Mouse (Mus musculus) CH12.LX (cell line): Measurements from ENCODE around the gene Fscn1. TPM values are rescaled to one million over a fixed set of nuclear protein-coding genes. Genes with fewer than 3 reads are reported as not detected.

ENCODE experiments used
- DNase-seq: peaks from one replicate; pipeline ENCODE4 v3.0.0-alpha.2; 2013; ENCODE audit errors: extremely low read depth
- H3K27ac ChIP-seq: 2 replicates; pipeline ENCODE4 v1.5.1; 2012; ENCODE audit warnings: low read depth, mild to moderate bottlenecking, control low read depth, moderate library complexity; ENCODE audit not compliant: insufficient read depth
- H3K27me3 ChIP-seq: replicated peaks from 2 replicates; pipeline ENCODE3; 2012; ENCODE audit warnings: inconsistent platforms
- H3K36me3 ChIP-seq, 2 experiments: replicated peaks in 1 of 2; 2 replicates each; pipeline versions ENCODE3 to v1.6.1; 2012; ENCODE audit warnings: inconsistent platforms in 1 of 2, low read length in 1 of 2, mild to moderate bottlenecking in 1 of 2, mixed read lengths in 1 of 2, moderate library complexity in 1 of 2; ENCODE audit not compliant: control insufficient read depth in 1 of 2, insufficient read depth in 1 of 2
- H3K4me1 ChIP-seq, 2 experiments: 2 replicates each; pipeline ENCODE4 v1.6.1; 2012; ENCODE audit warnings: inconsistent platforms in 1 of 2, moderate library complexity in 1 of 2; ENCODE audit not compliant: insufficient read depth in 2 of 2, control insufficient read depth in 1 of 2
- H3K4me2 ChIP-seq: 2 replicates; pipeline ENCODE4 v1.6.1; 2012; ENCODE audit warnings: low read depth, mild to moderate bottlenecking, control low read depth; ENCODE audit not compliant: poor library complexity, insufficient read depth, severe bottlenecking
- H3K4me3 ChIP-seq, 3 experiments: fragments of 150-350 bp in 1 of 3; sonication (generic) in 1 of 3; replicated peaks in 1 of 3; 2 replicates each; pipeline versions ENCODE3 to v1.5.1; 2011 to 2012; ENCODE audit warnings: low read depth in 2 of 3, low read length in 2 of 3, mild to moderate bottlenecking in 2 of 3, moderate library complexity in 2 of 3, control low read depth in 1 of 3, improper control_type of control experiment in 1 of 3, inconsistent platforms in 1 of 3, mixed read lengths in 1 of 3; ENCODE audit not compliant: poor library complexity in 1 of 3
- H3K79me2 ChIP-seq: replicated peaks from 2 replicates; pipeline ENCODE4 v1.6.1; 2012; ENCODE audit warnings: mild to moderate bottlenecking, moderate library complexity; ENCODE audit not compliant: control insufficient read depth, poor library complexity, insufficient read depth, severe bottlenecking; ENCODE audit errors: extremely low read depth
- H3K9ac ChIP-seq: 2 replicates; pipeline ENCODE4 v1.6.1; 2012; ENCODE audit warnings: low read depth, mild to moderate bottlenecking, control low read depth, moderate library complexity; ENCODE audit not compliant: insufficient read depth
- H3K9me3 ChIP-seq: replicated peaks from 2 replicates; pipeline ENCODE3; 2012; ENCODE audit warnings: low read length, inconsistent platforms, mixed read lengths
- BHLHE40 ChIP-seq: IDR thresholded peaks from 2 replicates; pipeline ENCODE4 v1.6.1; 2011; ENCODE audit warnings: mild to moderate bottlenecking, low read depth, low read length, improper control_type of control experiment
- CHD1 ChIP-seq: IDR thresholded peaks from 2 replicates; pipeline ENCODE4 v1.6.1; 2012; ENCODE audit warnings: low read depth, low read length, improper control_type of control experiment, inconsistent platforms
- CHD2 ChIP-seq: IDR thresholded peaks from 2 replicates; pipeline ENCODE4 v1.6.1; 2011; ENCODE audit warnings: low read length, improper control_type of control experiment
- CTCF ChIP-seq, 2 experiments: IDR thresholded peaks in 1 of 2; conservative IDR thresholded peaks in 1 of 2; 2 replicates each; pipeline ENCODE4 v1.5.1; 2011 to 2012; ENCODE audit warnings: low read depth in 2 of 2, low read length in 2 of 2, improper control_type of control experiment in 1 of 2, inconsistent platforms in 1 of 2, mild to moderate bottlenecking in 1 of 2, moderate library complexity in 1 of 2
- E2F4 ChIP-seq: IDR thresholded peaks from 2 replicates; pipeline ENCODE4 v1.6.1; 2011; ENCODE audit warnings: low read depth, low read length, improper control_type of control experiment; ENCODE audit not compliant: insufficient replicate concordance
- ELF1 ChIP-seq: IDR thresholded peaks from 2 replicates; pipeline ENCODE4 v1.6.1; 2014; ENCODE audit warnings: low read depth, mild to moderate bottlenecking, inconsistent platforms, low read length, improper control_type of control experiment
- EP300 ChIP-seq: IDR thresholded peaks from 2 replicates; pipeline ENCODE4 v1.6.1; 2011; ENCODE audit warnings: low read length, improper control_type of control experiment
- ETS1 ChIP-seq: conservative IDR thresholded peaks from 2 replicates; pipeline ENCODE4 v1.6.1; 2012; ENCODE audit warnings: low read depth, mild to moderate bottlenecking, inconsistent platforms, low read length, improper control_type of control experiment, moderate library complexity
- GABPA ChIP-seq: IDR thresholded peaks from 2 replicates; pipeline ENCODE4 v1.6.1; 2012; ENCODE audit warnings: low read depth, low read length, improper control_type of control experiment, inconsistent platforms; ENCODE audit not compliant: insufficient replicate concordance
- HCFC1 ChIP-seq: IDR thresholded peaks from 2 replicates; pipeline ENCODE4 v1.6.1; 2012; ENCODE audit warnings: low read depth, mild to moderate bottlenecking, inconsistent platforms, low read length, improper control_type of control experiment
- IRF4 ChIP-seq: IDR thresholded peaks from 2 replicates; pipeline ENCODE4 v1.6.1; 2014; ENCODE audit warnings: low read depth, mild to moderate bottlenecking, inconsistent platforms, low read length, improper control_type of control experiment
- JUN ChIP-seq: IDR thresholded peaks from 2 replicates; pipeline ENCODE4 v1.6.1; 2011; ENCODE audit warnings: low read depth, mild to moderate bottlenecking, low read length, improper control_type of control experiment, moderate library complexity; ENCODE audit not compliant: insufficient read depth
- JUND ChIP-seq: conservative IDR thresholded peaks from 2 replicates; pipeline ENCODE4 v1.6.1; 2011; ENCODE audit warnings: low read depth, low read length, improper control_type of control experiment
- KAT2A ChIP-seq: IDR thresholded peaks from 2 replicates; pipeline ENCODE4 v1.6.1; 2012; ENCODE audit warnings: low read length, improper control_type of control experiment, inconsistent platforms; ENCODE audit not compliant: insufficient replicate concordance
- MAFK ChIP-seq: IDR thresholded peaks from 2 replicates; pipeline ENCODE4 v1.6.1; 2011; ENCODE audit warnings: low read length, improper control_type of control experiment; ENCODE audit not compliant: insufficient replicate concordance
- MAX ChIP-seq: IDR thresholded peaks from 2 replicates; pipeline ENCODE4 v1.6.1; 2011; ENCODE audit warnings: low read length, improper control_type of control experiment
- MAZ ChIP-seq: IDR thresholded peaks from 2 replicates; pipeline ENCODE4 v1.6.1; 2012; ENCODE audit warnings: low read depth, mild to moderate bottlenecking, inconsistent platforms, low read length, improper control_type of control experiment, moderate library complexity
- MEF2A ChIP-seq: IDR thresholded peaks from 2 replicates; pipeline ENCODE4 v1.6.1; 2014; ENCODE audit warnings: low read depth, mild to moderate bottlenecking, inconsistent platforms, low read length, improper control_type of control experiment, borderline replicate concordance
- MXI1 ChIP-seq: IDR thresholded peaks from 2 replicates; pipeline ENCODE4 v1.6.1; 2011; ENCODE audit warnings: mild to moderate bottlenecking, low read depth, low read length, improper control_type of control experiment
- MYC ChIP-seq: IDR thresholded peaks from 2 replicates; pipeline ENCODE4 v1.6.1; 2011; ENCODE audit warnings: low read depth, mild to moderate bottlenecking, improper control_type of control experiment, low read length
- NELFE ChIP-seq: IDR thresholded peaks from 2 replicates; pipeline ENCODE4 v1.6.1; 2011; ENCODE audit warnings: low read depth, low read length, improper control_type of control experiment
- NRF1 ChIP-seq: IDR thresholded peaks from 2 replicates; pipeline ENCODE4 v1.6.1; 2014; ENCODE audit warnings: low read depth, mild to moderate bottlenecking, inconsistent platforms, low read length, improper control_type of control experiment, moderate library complexity
- PAX5 ChIP-seq: IDR thresholded peaks from 2 replicates; pipeline ENCODE4 v1.6.1; 2012; ENCODE audit warnings: low read length, inconsistent platforms, mixed read lengths
- POLR2A ChIP-seq: IDR thresholded peaks from 2 replicates; pipeline ENCODE4 v1.6.1; 2011; ENCODE audit warnings: low read depth, mild to moderate bottlenecking, improper control_type of control experiment, low read length
- POLR2AphosphoS2 ChIP-seq: IDR thresholded peaks from 2 replicates; pipeline ENCODE4 v1.6.1; 2011; ENCODE audit warnings: low read depth, low read length, improper control_type of control experiment
- RAD21 ChIP-seq: IDR thresholded peaks from 2 replicates; pipeline ENCODE4 v1.6.1; 2011; ENCODE audit warnings: low read depth, mild to moderate bottlenecking, low read length, improper control_type of control experiment, moderate library complexity
- RCOR1 ChIP-seq: conservative IDR thresholded peaks from 2 replicates; pipeline ENCODE4 v1.6.1; 2012; ENCODE audit warnings: low read depth, mild to moderate bottlenecking, inconsistent platforms, low read length, improper control_type of control experiment
- SMC3 ChIP-seq: IDR thresholded peaks from 2 replicates; pipeline ENCODE4 v1.6.1; 2011; ENCODE audit warnings: low read depth, low read length, improper control_type of control experiment
- TBP ChIP-seq: conservative IDR thresholded peaks from 2 replicates; pipeline ENCODE4 v1.6.1; 2011; ENCODE audit warnings: low read depth, low read length, improper control_type of control experiment
- TCF12 ChIP-seq: IDR thresholded peaks from 2 replicates; pipeline ENCODE4 v1.6.1; 2014; ENCODE audit warnings: low read depth, mild to moderate bottlenecking, inconsistent platforms, low read length, improper control_type of control experiment
- UBTF ChIP-seq: IDR thresholded peaks from 2 replicates; pipeline ENCODE4 v1.6.1; 2012; ENCODE audit warnings: low read depth, mild to moderate bottlenecking, inconsistent platforms, low read length, improper control_type of control experiment, moderate library complexity
- USF1 ChIP-seq: IDR thresholded peaks from 2 replicates; pipeline ENCODE4 v1.6.1; 2014; ENCODE audit warnings: low read depth, mild to moderate bottlenecking, inconsistent platforms, low read length, improper control_type of control experiment
- USF2 ChIP-seq: conservative IDR thresholded peaks from 2 replicates; pipeline ENCODE4 v1.6.1; 2011; ENCODE audit warnings: low read depth, low read length, improper control_type of control experiment
- ZC3H11A ChIP-seq: IDR thresholded peaks from 2 replicates; pipeline ENCODE4 v1.6.1; 2012; ENCODE audit warnings: low read depth, mild to moderate bottlenecking, inconsistent platforms, low read length, improper control_type of control experiment
- ZKSCAN1 ChIP-seq: IDR thresholded peaks from 2 replicates; pipeline ENCODE4 v1.6.1; 2012; ENCODE audit warnings: low read depth, inconsistent platforms, low read length, improper control_type of control experiment, borderline replicate concordance
- ZMIZ1 ChIP-seq: IDR thresholded peaks from 2 replicates; pipeline ENCODE4 v1.6.1; 2012; ENCODE audit warnings: low read depth, mild to moderate bottlenecking, inconsistent platforms, low read length, improper control_type of control experiment
- dilution Hi-C: fragments of 300-500 bp; cut with MboI; formaldehyde crosslinking; loops from 2 replicates; pipeline ENCODE4 v1.14.3; 2020; ENCODE audit warnings: low sequenced_read_pairs; ENCODE audit not compliant: extremely low pct_unique_long_range_greater_than_20kb, extremely low pct_ligation_motif_present
- in situ Hi-C: fragments of 300-500 bp; cut with MboI; formaldehyde crosslinking; loops from 3 replicates; pipeline ENCODE4 v1.14.3; 2019; ENCODE audit warnings: low sequenced_read_pairs, low pct_ligation_motif_present, low pct_unique_long_range_greater_than_20kb, mixed read lengths
- polyA plus RNA-seq: library from polyadenylated mRNA; unstranded; fragments of >175 nt; gene quantifications from 2 replicates; pipeline ENCODE4 v1.2.1, GENCODE M21; 2012; ENCODE audit warnings: low read depth; ENCODE audit not compliant: insufficient read length
- total RNA-seq, 2 experiments: library from RNA; depleted of rRNA; stranded (reverse); fragments of 300-350 nt in 1 of 2; fragments of >200 nt in 1 of 2; gene quantifications; 2 replicates each; pipeline ENCODE4 v1.2.3; 2012 to 2014

The Fscn1 gene
- total and polyA plus RNA-seq, 3 experiments = 19.7 to 75.7 (median 65.3) TPM

- no peak for TF ChIP-seq JUND
- TF ChIP-seq CHD2 = no peak
- no peak for TF ChIP-seq MAX
- no peak for TF ChIP-seq MXI1
Observed at GRCm38 (mm10) chr5:142935642-142936335, 24.4 kb upstream of the Fscn1 start (continued).

GRCm38 (mm10) chr5:142936336-142936719 is 23.8 kb upstream of the Fscn1 start:
- dilution Hi-C loops (no loop called here), in situ Hi-C loops (loop anchor here (5.0 to 25.0 kb wide), 2 partner anchors 101 to 351 kb away; partner anchors contain the start of gene Zfp853)
- H3K4me2 ChIP-seq = peak overlapping the region; percentile 58
- H3K79me2 ChIP-seq = no peaks in the 10 kb centered on the region
- no peaks in the 10 kb centered on the region for H3K36me3 ChIP-seq
- H3K4me1 ChIP-seq = peaks cover 6 to 31% of the 10 kb centered on the region in 2 experiments
- H3K4me3 ChIP-seq = peak overlapping the region in 2 of 3 experiments; percentile 11 to 28
- no peaks in the 10 kb centered on the region for H3K27me3 ChIP-seq
- H3K9me3 ChIP-seq = peaks cover 5% of the 10 kb centered on the region
- H3K27ac ChIP-seq = no peak overlapping the region
- peak; percentile 70 for DNase-seq
- H3K9ac ChIP-seq = 0 out of 2 replicates have a peak overlapping the region, but pooled peaks have one; percentile 12
- TF ChIP-seq PAX5 (no peak), CHD1 (no peak), RAD21 (peak; percentile 96), E2F4 (no peak), MEF2A (peak; percentile 70; the same call in 1 of the 2 replicates), CTCF (conservative IDR thresholded peaks at IDR 0.05 in 1 of 2, IDR thresholded peaks at IDR 0.05 in 1 of 2; ENCODE audit: low read depth in 2 of 2, low read length in 2 of 2) (peak; percentile 56 to 96), JUND (no peak), POLR2AphosphoS2 (no peak), USF1 (no peak), GABPA (no peak), MAX (no peak), TCF12 (0 out of 2 replicates have a peak, but pooled peaks have one; percentile 20), ZKSCAN1 (no peak), MYC (no peak), ZMIZ1 (no peak), ETS1 (no peak), IRF4 (peak; percentile 44; the same call in 1 of the 2 replicates), ZC3H11A (peak; percentile 96), NRF1 (no peak), MAZ (peak; percentile 84), MXI1 (no peak), NELFE (peak; percentile 45; the same call in 1 of the 2 replicates), RCOR1 (no peak), UBTF (no peak), TBP (no peak), USF2 (no peak), CHD2 (no peak), SMC3 (peak; percentile 99), KAT2A (no peak), EP300 (no peak), JUN (no peak), POLR2A (no peak), MAFK (no peak), ELF1 (no peak), HCFC1 (0 out of 2 replicates have a peak, but pooled peaks have one; percentile 31), BHLHE40 (peak; percentile 31)
